Comparison of ENCODE assay signal across 11 mouse cellular contexts in the genomic region with DNA sequence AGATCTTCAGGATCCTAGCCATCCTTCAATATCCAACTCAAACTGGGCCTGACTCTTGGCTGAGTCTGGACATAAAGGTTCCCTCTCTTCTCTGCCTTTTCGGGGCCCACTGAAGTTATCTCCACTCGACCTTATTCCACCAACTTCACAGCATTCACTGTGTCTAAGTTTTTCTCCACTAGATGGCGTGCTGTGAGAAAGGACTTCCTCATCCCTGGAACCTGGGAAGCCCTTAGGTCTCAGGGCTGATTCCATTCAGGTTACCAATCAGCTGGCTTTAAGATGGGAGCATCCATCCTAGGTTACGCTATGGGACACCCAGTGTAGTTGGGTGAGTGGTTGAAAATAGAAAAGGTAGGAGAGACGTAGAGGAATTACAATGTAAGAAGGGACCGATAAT. TPM values are rescaled to one million over a fixed set of nuclear protein-coding genes. Genes with fewer than 3 reads are reported as not detected.
A peak's percentile ranks its signal among the peaks of the same experiment; 100 is the strongest.
DNase-seq lines count a peak whose midpoint lies in the region; ATAC-seq and TF ChIP-seq lines count a peak whose summit lies in the region.
"Had no signal": no experiment of that assay in that cellular context is flagged by ENCODE, and none has a peak within 500 bp of the region (broad histone marks: within the 10 kb centered on the region; RNA-seq: fewer than 3 reads in every experiment).

No protein-coding gene starts in this region.

- no peaks in the 10 kb centered on the region for H3K27me3 ChIP-seq in forebrain, embryonic 12.5 days
- H3K27me3 ChIP-seq: liver, embryonic 13.5 days; neural tube, embryonic 12.5 days had no signal

- no peaks in the 10 kb centered on the region for H3K9me3 ChIP-seq in forebrain, embryonic 12.5 days
- H3K9me3 ChIP-seq: liver, embryonic 13.5 days; neural tube, embryonic 12.5 days had no signal

- H3K27ac ChIP-seq in layer of hippocampus, adult 2 months = no peak overlapping the region
- H3K27ac ChIP-seq in forebrain, embryonic 12.5 days = no peak overlapping the region
- H3K27ac ChIP-seq: liver, embryonic 13.5 days; neural tube, embryonic 12.5 days had no signal

- ATAC-seq in forebrain, embryonic 12.5 days (ENCODE audit: low FRiP score) = no peak

- peak; percentile 79 for TF ChIP-seq CTCF in layer of hippocampus, adult 2 months (conservative IDR thresholded peaks at IDR 0.05)

- 62% methylated on average over 6 of the region's 6 CpGs for WGBS in forebrain, embryonic 12.5 days

- H3K4me3 ChIP-seq in layer of hippocampus, adult 2 months = no peak overlapping the region
- H3K4me3 ChIP-seq in forebrain, embryonic 12.5 days (replicated peaks) = no peak overlapping the region
- H3K4me3 ChIP-seq: liver, embryonic 13.5 days; neural tube, embryonic 12.5 days had no signal

- DNase-seq in adrenal gland, adult 2 months = peak; percentile 34
- DNase-seq in adrenal gland, postnatal 4 days (ENCODE audit: low spot score in 2 of 2) = no peak
- peak in 1 of 2 experiments; percentile 39 for DNase-seq in layer of hippocampus, adult 2 months (ENCODE audit: low spot score in 2 of 2)
- no peak for DNase-seq in layer of hippocampus, adult 9-10 months (ENCODE audit: low spot score)
- DNase-seq in WW6 (ENCODE audit: low read depth, low spot score) = peak; percentile 18
- DNase-seq in lung, postnatal 36 days = peak; percentile 68
- DNase-seq in cerebellum, adult 11 months = no peak
- DNase-seq: B cell, adult 2 months; liver, embryonic 13.5 days had no signal

- H3K4me1 ChIP-seq in forebrain, embryonic 12.5 days = no peaks in the 10 kb centered on the region
- H3K4me1 ChIP-seq: liver, embryonic 13.5 days; neural tube, embryonic 12.5 days had no signal

- no peak overlapping the region for H3K4me2 ChIP-seq in forebrain, embryonic 12.5 days
- H3K4me2 ChIP-seq: liver, embryonic 13.5 days; neural tube, embryonic 12.5 days had no signal

- no peaks in the 10 kb centered on the region for H3K36me3 ChIP-seq in forebrain, embryonic 12.5 days (replicated peaks)
- H3K36me3 ChIP-seq: liver, embryonic 13.5 days; neural tube, embryonic 12.5 days had no signal

- no peak overlapping the region for H3K9ac ChIP-seq in forebrain, embryonic 12.5 days
- H3K9ac ChIP-seq: liver, embryonic 13.5 days; neural tube, embryonic 12.5 days had no signal

RNA-seq across cellular contexts. Expression of gene Fbln5, which starts 7.7 kb away (rescaled TPM):
- total RNA-seq in adrenal gland, adult 2 months (2021) = 10 to 100 TPM; 63.0 to 64.3 TPM
- polyA plus RNA-seq in adrenal gland, adult 2 months (2012; rRNA removed) = 29.1 and 29.6 TPM in 2 replicates
- total RNA-seq in adrenal gland, postnatal 4 days (2021) = 10 to 100 TPM; 78.4 to 96.9 TPM
- total RNA-seq in layer of hippocampus, adult 2 months (2021) = 1 to 10 TPM; 3.6 to 4.9 TPM
- 8.7 and 12.2 TPM in 2 replicates for polyA plus RNA-seq in forebrain, embryonic 12.5 days (2016; fragmentation: Nextera tagmentation; extraction: Ambion mirVana)

Comparison
In these comparisons a context has a peak if more than half of its experiments do, and no peak if none do; other contexts are left out.
1. DNase-seq: peak in adrenal gland, adult 2 months (single experiment), WW6 (single experiment) and lung, postnatal 36 days (single experiment); none in adrenal gland, postnatal 4 days (0 of 2), layer of hippocampus, adult 9-10 months (single experiment) and cerebellum, adult 11 months (single experiment).
2. RNA of gene Fbln5, which starts 7.7 kb away (total RNA-seq): 78.4 to 96.9 TPM in adrenal gland, postnatal 4 days and 63.0 to 64.3 TPM in adrenal gland, adult 2 months; 3.6 to 4.9 TPM in layer of hippocampus, adult 2 months; every median in the first group is over 10 times any median in the second.